Mouse (Mus musculus): ENCODE measurements around the gene Slc6a13. TPM values are rescaled to one million over a fixed set of nuclear protein-coding genes. Genes with fewer than 3 reads are reported as not detected.

The Slc6a13 gene
- total RNA-seq, 2 experiments from 2014 or later, result 8.3 to 13.5 TPM

- Histone ChIP-seq H3K4me3 (no peak overlapping the region), H3K27ac (no peak overlapping the region)
- DNase-seq (ENCODE audit: low spot score in 2 of 2), result no peak
- no peak for TF ChIP-seq CTCF (conservative IDR thresholded peaks at IDR 0.05)
These were observed 67.1 kb downstream of the Slc6a13 start for GRCm38 (mm10) chr6:121367099-121367498.

GRCm38 (mm10) chr6:121371197-121371980 lies 71.4 kb downstream of the Slc6a13 start:
- H3K27ac ChIP-seq, result 0 out of 2 replicates have a peak overlapping the region, but pooled peaks have one; percentile 28
- DNase-seq (ENCODE audit: low spot score in 2 of 2), result no peak
- no peak overlapping the region for H3K4me3 ChIP-seq
- no peak for TF ChIP-seq CTCF (conservative IDR thresholded peaks at IDR 0.05)

DNA sequence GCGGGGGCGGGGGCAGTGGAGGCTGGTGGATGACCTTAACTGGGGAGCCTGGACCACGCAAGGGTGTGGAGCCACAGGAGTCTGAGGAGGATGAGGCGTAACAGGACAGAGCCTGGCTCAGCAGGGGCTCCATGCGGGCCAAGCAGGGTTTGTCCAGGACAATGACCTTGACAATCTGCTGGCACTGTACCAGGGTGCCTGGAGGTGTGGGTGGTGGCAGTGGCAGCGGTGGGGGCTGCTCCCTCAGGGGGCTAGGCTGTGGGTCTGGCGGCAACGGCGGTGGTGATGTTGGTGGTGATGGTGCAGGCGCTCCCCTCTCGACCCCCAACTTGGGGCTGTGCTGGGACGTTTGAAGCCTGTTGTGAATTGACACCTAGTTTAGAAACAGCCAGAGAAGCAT lies 76.1 kb downstream of the Slc6a13 start:
- no peak for DNase-seq (ENCODE audit: low spot score in 2 of 2)
- Histone ChIP-seq H3K4me3 (no peak overlapping the region), H3K27ac (no peak overlapping the region)
- TF ChIP-seq CTCF (conservative IDR thresholded peaks at IDR 0.05), result no peak

DNA sequence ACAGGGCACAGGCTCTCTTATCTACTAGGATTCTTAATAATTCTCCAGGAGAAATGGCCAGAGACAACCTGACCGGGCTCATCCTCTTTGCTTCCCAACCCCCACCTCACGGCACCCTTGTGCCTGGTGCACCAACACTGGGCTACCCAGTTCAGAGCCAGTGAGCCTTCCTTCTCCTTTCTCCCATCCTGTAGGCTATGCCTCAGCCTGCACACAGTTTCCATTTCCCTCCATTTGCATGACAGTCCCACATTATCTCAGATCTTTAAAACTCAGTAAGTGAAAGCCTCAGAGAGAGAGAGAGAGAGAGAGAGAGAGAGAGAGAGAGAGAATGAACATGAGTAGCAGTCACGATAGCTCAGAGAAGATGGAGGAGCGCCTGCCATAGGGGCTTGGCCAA lies 78.2 kb downstream of the Slc6a13 start:
- Histone ChIP-seq H3K4me3 (no peak overlapping the region), H3K27ac (no peak overlapping the region)
- DNase-seq (ENCODE audit: low spot score in 2 of 2), result no peak
- no peak for TF ChIP-seq CTCF (conservative IDR thresholded peaks at IDR 0.05)

DNA sequence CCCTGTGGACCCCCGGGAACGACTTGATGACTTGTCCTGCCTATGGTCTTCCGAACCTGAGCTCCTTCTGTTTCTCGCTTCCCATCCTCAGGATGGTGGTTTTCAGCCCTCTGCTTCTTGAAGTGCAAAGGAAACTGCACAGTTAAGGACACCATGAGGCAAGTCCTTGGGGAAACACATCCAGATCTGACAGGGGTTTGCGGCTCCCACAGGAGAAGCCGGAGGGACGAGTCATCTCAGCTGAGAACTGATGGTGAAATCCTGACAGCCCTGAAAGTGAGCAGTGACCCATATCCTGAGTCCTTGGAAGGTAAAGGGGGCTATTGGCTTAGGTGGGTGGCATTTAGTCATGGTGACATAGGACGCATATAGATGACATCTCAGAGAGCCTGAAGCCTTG lies 80.5 kb downstream of the Slc6a13 start:
- no peak for TF ChIP-seq CTCF (conservative IDR thresholded peaks at IDR 0.05)
- no peak overlapping the region for H3K4me3 ChIP-seq
- no peak for DNase-seq (ENCODE audit: low spot score in 2 of 2)
- H3K27ac ChIP-seq, result no peak overlapping the region

DNA sequence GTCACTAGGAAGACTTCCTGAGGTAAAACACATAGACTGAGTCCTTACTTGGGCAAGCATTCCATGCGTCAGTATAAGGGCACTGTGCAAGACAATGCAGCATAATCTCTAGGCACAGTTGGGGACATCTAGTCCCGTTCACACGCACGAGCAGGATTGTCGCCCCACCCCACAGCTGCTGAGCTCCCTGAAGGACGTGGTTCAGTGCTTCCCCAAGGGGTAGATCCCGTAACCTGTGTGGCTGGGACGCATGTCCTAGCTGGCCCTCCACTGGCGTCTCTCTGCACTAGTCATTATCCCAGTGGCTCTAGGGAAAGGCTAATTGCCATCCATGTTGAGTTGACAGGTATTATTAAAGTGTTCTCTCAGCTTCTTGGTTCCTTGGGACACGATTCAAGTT lies 82.0 kb downstream of the Slc6a13 start:
- no peak for DNase-seq (ENCODE audit: low spot score in 2 of 2)
- TF ChIP-seq CTCF (conservative IDR thresholded peaks at IDR 0.05), result no peak
- no peak overlapping the region for H3K27ac ChIP-seq
- no peak overlapping the region for H3K4me3 ChIP-seq

DNA sequence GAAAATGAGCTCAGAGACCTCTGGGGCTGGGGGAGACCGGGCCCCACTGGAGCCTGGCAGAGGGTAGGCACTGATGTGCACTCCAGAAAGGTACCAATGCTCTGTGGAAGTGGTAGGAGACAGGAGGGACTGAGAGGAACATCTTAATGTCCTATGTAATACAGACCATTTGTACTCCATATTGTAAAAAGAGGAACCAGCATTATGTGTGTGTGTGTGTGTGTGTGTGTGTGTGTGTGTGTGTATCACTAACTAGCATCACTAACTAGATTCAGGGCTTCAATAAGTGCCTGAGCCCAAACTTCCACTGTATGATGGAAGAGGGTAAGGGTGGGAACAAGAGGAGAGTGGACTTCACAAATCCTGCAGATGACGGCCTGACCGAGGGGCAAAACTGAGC lies 85.4 kb downstream of the Slc6a13 start:
- no peak for TF ChIP-seq CTCF (conservative IDR thresholded peaks at IDR 0.05)
- H3K27ac ChIP-seq, result no peak overlapping the region
- H3K4me3 ChIP-seq, result no peak overlapping the region
- no peak for DNase-seq (ENCODE audit: low spot score in 2 of 2)

Small RNA genes lying within 50 kb of the gene (microRNA-seq; reads per million reads assigned to microRNA genes)
- 0 reads per million in 2 experiments for gene Gm24855

Other genes with a start within 250 kb of the Slc6a13 start
- 10 to 100 TPM; 89.5 to 94.6 TPM for gene Mical3, start 169.2 kb upstream of the Slc6a13 start, total RNA-seq (2021)
- 10 to 100 TPM in 1 of 2 experiments, 1 to 10 TPM in 1; 9.7 to 11.5 TPM for gene Pex26, start 116.6 kb upstream of the Slc6a13 start, total RNA-seq (2021)
- gene Tuba8, start 89.5 kb upstream of the Slc6a13 start, total RNA-seq (2021), result 1 to 10 TPM; 5.0 to 6.1 TPM
- gene Usp18, start 54.3 kb upstream of the Slc6a13 start, total RNA-seq (2021), result under 1 TPM; 0.52 to 0.74 TPM
- 1 to 10 TPM in 1 of 2 experiments, under 1 TPM in 1; 0.93 to 2.1 TPM for gene Slc6a12, start 42.8 kb downstream of the Slc6a13 start, total RNA-seq (2021)
- 100 to 1,000 TPM; 135 TPM for gene Iqsec3, start 173.5 kb downstream of the Slc6a13 start, total RNA-seq (2021)